In genomic region chr8:78046691-78047090, GRCm38 (mm10) we compare ENCODE assay signal across 32 mouse cellular contexts.
DNase-seq lines count a peak whose midpoint lies in the region; ATAC-seq and TF ChIP-seq lines count a peak whose summit lies in the region.
"Had no signal": no experiment of that assay in that cellular context is flagged by ENCODE, and none has a peak within 500 bp of the region (broad histone marks: within the 10 kb centered on the region; RNA-seq: fewer than 3 reads in every experiment).

No protein-coding gene starts in this region.

- TF ChIP-seq POLR2A in testis, adult 2 months (IDR thresholded peaks at IDR 0.05; ENCODE audit: control insufficient read depth, low read depth, low read length), result no peak

- H3K27ac ChIP-seq in liver, postnatal 0 days (ENCODE audit: low read depth), result no peak overlapping the region
- H3K27ac ChIP-seq in liver, embryonic 11.5 days (ENCODE audit: low read depth, low read length), result no peak overlapping the region
- H3K27ac ChIP-seq in testis, adult 2 months (ENCODE audit: control insufficient read depth, insufficient read depth, low read depth, low read length), result peak overlapping the region; percentile 45
- H3K27ac ChIP-seq: embryonic facial prominence, embryonic 10.5 days; forebrain, embryonic 13.5 days; gastrocnemius, adult 2 months; hindbrain, embryonic 14.5 days; limb, embryonic 15.5 days; liver, embryonic 14.5 days; midbrain, embryonic 12.5 days; neural tube, embryonic 12.5 days had no signal

- 65% methylated on average over 3 of the region's 3 CpGs for WGBS in liver, postnatal 0 days (ENCODE audit: insufficient replicate concordance)
- WGBS in liver, embryonic 11.5 days, result 78% methylated on average over 3 of the region's 3 CpGs

- H3K9ac ChIP-seq in liver, postnatal 0 days (replicated peaks), result no peak overlapping the region
- no peak overlapping the region for H3K9ac ChIP-seq in liver, embryonic 11.5 days (ENCODE audit: low read depth, low read length)
- H3K9ac ChIP-seq: embryonic facial prominence, embryonic 15.5 days; forebrain, embryonic 13.5 days; hindbrain, embryonic 14.5 days; limb, embryonic 15.5 days; liver, embryonic 14.5 days; midbrain, embryonic 12.5 days; neural tube, embryonic 12.5 days had no signal

- TF ChIP-seq CTCF in liver, postnatal 0 days (IDR thresholded peaks at IDR 0.05; ENCODE audit: low read depth), result no peak
- no peak for TF ChIP-seq CTCF in testis, adult 2 months (IDR thresholded peaks at IDR 0.05; ENCODE audit: control insufficient read depth, insufficient read depth, insufficient replicate concordance, low read depth, low read length)

- 0 out of 2 replicates have a peak, but pooled peaks cover 3% of the 10 kb centered on the region for H3K9me3 ChIP-seq in liver, postnatal 0 days (ENCODE audit: low read length)
- H3K9me3 ChIP-seq in liver, embryonic 11.5 days (ENCODE audit: control insufficient read depth, low read length), result no peaks in the 10 kb centered on the region
- H3K9me3 ChIP-seq: embryonic facial prominence, embryonic 10.5 days; embryonic facial prominence, embryonic 15.5 days; limb, embryonic 15.5 days; midbrain, embryonic 12.5 days; neural tube, embryonic 12.5 days had no signal

- H3K27me3 ChIP-seq in liver, postnatal 0 days (ENCODE audit: insufficient read depth, low read length), result no peaks in the 10 kb centered on the region
- no peaks in the 10 kb centered on the region for H3K27me3 ChIP-seq in liver, embryonic 11.5 days (replicated peaks; ENCODE audit: control insufficient read depth, insufficient read depth, low read length)
- no peaks in the 10 kb centered on the region for H3K27me3 ChIP-seq in testis, adult 2 months (ENCODE audit: control insufficient read depth, insufficient read depth, low read length)
- H3K27me3 ChIP-seq: CH12.LX; embryonic facial prominence, embryonic 15.5 days; forebrain, embryonic 13.5 days; limb, embryonic 15.5 days; megakaryocyte, embryonic 14.5 days; midbrain, embryonic 12.5 days; neural tube, embryonic 12.5 days had no signal

- no peak overlapping the region for H3K4me2 ChIP-seq in liver, postnatal 0 days (ENCODE audit: low read depth, low read length)
- H3K4me2 ChIP-seq in liver, embryonic 11.5 days, result no peak overlapping the region
- H3K4me2 ChIP-seq: embryonic facial prominence, embryonic 15.5 days; forebrain, embryonic 13.5 days; hindbrain, embryonic 14.5 days; limb, embryonic 15.5 days; midbrain, embryonic 12.5 days; neural tube, embryonic 12.5 days had no signal

- DNase-seq in frontal cortex, postnatal 36 days (ENCODE audit: low spot score in 2 of 2), result no peak
- peak; percentile 32 to 55 for DNase-seq in heart, adult 9 months (ENCODE audit: low spot score in 2 of 2)
- no peak for DNase-seq in heart, postnatal 25 days (ENCODE audit: low spot score)
- no peak for DNase-seq in liver, postnatal 0 days
- DNase-seq in liver, embryonic 11.5 days (ENCODE audit: low spot score), result no peak
- no peak for DNase-seq in testis, postnatal 14 days (ENCODE audit: low spot score)
- DNase-seq: adrenal gland, adult 2 months; cerebellum, adult 8-10 months; cerebellum, postnatal 25 days; gastrocnemius, adult 2 months; gastrocnemius, postnatal 36 days; kidney, adult 9 months; kidney, postnatal 10 days; right cerebral cortex, adult 18-20 months; spleen, adult 18-20 months; thymus, adult 2 months; thymus, postnatal 36 days had no signal

- intact Hi-C loops in heart, postnatal 25 days (cut with DNase I), result loop anchor here (2.0 kb wide), 1 partner anchor 22 kb away; no protein-coding TSS in a partner anchor

- peak; percentile 50 for ATAC-seq in frontal cortex, adult (ENCODE audit: low TSS enrichment)
- ATAC-seq in liver, postnatal 0 days, result no peak
- no peak for ATAC-seq in liver, embryonic 11.5 days (replicated peaks; ENCODE audit: low FRiP score)
- ATAC-seq: activated CD4-positive, CD25-positive, alpha-beta regulatory T cell, adult 4 months; forebrain, embryonic 13.5 days; intestine, postnatal 0 days had no signal

- TF ChIP-seq EP300 in liver, postnatal 0 days (IDR thresholded peaks at IDR 0.05; ENCODE audit: low read depth), result peak; percentile 31; the same call in 1 of the 2 replicates

- no peaks in the 10 kb centered on the region for H3K4me1 ChIP-seq in liver, postnatal 0 days (ENCODE audit: insufficient read depth)
- no peaks in the 10 kb centered on the region for H3K4me1 ChIP-seq in liver, embryonic 11.5 days (replicated peaks; ENCODE audit: control insufficient read depth, insufficient read depth, low read length)
- peaks cover 3% of the 10 kb centered on the region for H3K4me1 ChIP-seq in testis, adult 2 months (ENCODE audit: control insufficient read depth, insufficient read depth, low read length)
- H3K4me1 ChIP-seq: embryonic facial prominence, embryonic 10.5 days; embryonic facial prominence, embryonic 15.5 days; forebrain, embryonic 13.5 days; limb, embryonic 15.5 days; megakaryocyte, embryonic 14.5 days; midbrain, embryonic 12.5 days; neural tube, embryonic 12.5 days had no signal

- H3K4me3 ChIP-seq in liver, postnatal 0 days (ENCODE audit: low read depth, low read length), result no peak overlapping the region
- H3K4me3 ChIP-seq in liver, embryonic 11.5 days (ENCODE audit: low read depth, low read length), result no peak overlapping the region
- H3K4me3 ChIP-seq in testis, adult 2 months (ENCODE audit: control insufficient read depth, low read depth, low read length), result no peak overlapping the region
- H3K4me3 ChIP-seq: embryonic facial prominence, embryonic 10.5 days; embryonic facial prominence, embryonic 15.5 days; forebrain, embryonic 13.5 days; gastrocnemius, adult 2 months; limb, embryonic 15.5 days; megakaryocyte, embryonic 14.5 days; midbrain, embryonic 12.5 days; myocyte; neural tube, embryonic 12.5 days had no signal

- H3K36me3 ChIP-seq in liver, postnatal 0 days (replicated peaks; ENCODE audit: insufficient read depth, low read length), result no peaks in the 10 kb centered on the region
- H3K36me3 ChIP-seq in liver, embryonic 11.5 days (ENCODE audit: control insufficient read depth, insufficient read depth, low read length), result no peaks in the 10 kb centered on the region
- H3K36me3 ChIP-seq in testis, adult 2 months (ENCODE audit: control insufficient read depth, insufficient read depth, low read length), result no peaks in the 10 kb centered on the region
- H3K36me3 ChIP-seq: embryonic facial prominence, embryonic 10.5 days; embryonic facial prominence, embryonic 15.5 days; limb, embryonic 15.5 days; midbrain, embryonic 12.5 days; neural tube, embryonic 12.5 days had no signal

Comparison
In these comparisons a context has a peak if more than half of its experiments do, and no peak if none do; other contexts are left out.
1. DNase-seq: peak in heart, adult 9 months (2 of 2); none in frontal cortex, postnatal 36 days (0 of 2), heart, postnatal 25 days (single experiment), liver, postnatal 0 days (single experiment), liver, embryonic 11.5 days (single experiment) and testis, postnatal 14 days (single experiment).